Mouse (Mus musculus) cerebellum, adult (tissue): ENCODE data around the gene Cacna2d3.
A peak's percentile ranks its signal among the peaks of the same experiment; 100 is the strongest.

Source experiments
- ATAC-seq: cut with Nextera tagmentation; 2 replicates; pipeline ENCODE4 v1.9.2; 2017; ENCODE audit warnings: mild to moderate bottlenecking, moderate library complexity, mixed read lengths; ENCODE audit not compliant: insufficient number of reproducible peaks, low FRiP score, low TSS enrichment

The Cacna2d3 gene

GRCm38 (mm10) chr14:28864925-28865324 lies 856.7 kb downstream of the Cacna2d3 start:
- no peak for ATAC-seq

GRCm38 (mm10) chr14:28861142-28861541 lies 860.5 kb downstream of the Cacna2d3 start:
- ATAC-seq, result peak; percentile 66; the same call in 1 of the 2 replicates
